Comparison of ENCODE assay signal across 8 mouse cellular contexts in the genomic region with DNA sequence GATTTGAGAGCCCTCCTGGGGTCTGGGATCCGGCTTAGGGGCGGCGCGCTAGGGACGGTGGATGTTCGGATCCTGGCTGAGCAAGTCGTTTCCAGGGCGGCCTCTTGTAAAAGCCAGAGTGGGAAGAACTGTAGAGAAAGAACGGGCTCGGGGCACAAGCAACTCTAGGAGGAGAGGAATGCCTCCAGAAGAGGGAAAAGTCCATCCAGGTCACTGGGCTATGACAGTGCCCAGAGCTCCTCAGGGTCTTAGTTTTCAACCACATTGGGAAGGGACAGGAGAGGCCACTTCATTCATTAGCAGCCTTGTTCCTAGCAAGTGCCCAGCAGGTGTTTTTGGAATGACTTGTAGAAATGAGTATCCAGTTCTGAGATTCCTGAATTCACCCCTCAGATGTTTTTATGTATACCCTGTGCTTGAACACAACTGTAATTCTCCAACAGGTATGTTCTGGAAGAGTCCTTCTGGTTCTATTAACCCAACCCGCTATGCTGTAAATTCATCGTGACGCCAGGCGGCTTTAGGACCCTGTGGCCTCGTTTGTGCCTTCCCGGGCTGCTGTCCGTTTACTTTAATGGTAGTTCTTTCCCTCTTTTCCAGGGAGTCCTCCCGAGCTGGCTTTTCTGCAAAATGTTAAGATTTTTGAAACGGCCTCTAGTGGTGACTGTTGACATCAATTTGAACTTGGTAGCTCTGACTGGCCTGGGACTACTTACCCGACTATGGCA. TPM values are rescaled to one million over a fixed set of nuclear protein-coding genes. Genes with fewer than 3 reads are reported as not detected.
DNase-seq lines count a peak whose midpoint lies in the region; ATAC-seq and TF ChIP-seq lines count a peak whose summit lies in the region.

No protein-coding gene starts in this region.

- TF ChIP-seq POLR2A in cerebellum, adult 2 months (IDR thresholded peaks at IDR 0.05; ENCODE audit: borderline replicate concordance, insufficient read depth, low read length) = no peak

- no peaks in the 10 kb centered on the region for H3K27me3 ChIP-seq in cerebellum, adult 2 months (ENCODE audit: control insufficient read depth, insufficient read depth, low read length)
- no peaks in the 10 kb centered on the region for H3K27me3 ChIP-seq in forebrain, embryonic 16.5 days (replicated peaks; ENCODE audit: control insufficient read depth, insufficient read depth, low read length)
- no peaks in the 10 kb centered on the region for H3K27me3 ChIP-seq in limb, embryonic 13.5 days
- H3K27me3 ChIP-seq in midbrain, embryonic 14.5 days (ENCODE audit: control insufficient read depth, insufficient read depth, low read length) = no peaks in the 10 kb centered on the region
- no peaks in the 10 kb centered on the region for H3K27me3 ChIP-seq in stomach, postnatal 0 days (ENCODE audit: control insufficient read depth, insufficient read depth, low read length)

- TF ChIP-seq CTCF in cerebellum, adult 2 months (IDR thresholded peaks at IDR 0.05; ENCODE audit: borderline replicate concordance, insufficient read depth, low read depth, low read length) = peak; percentile 40
- peak; percentile 60 for TF ChIP-seq CTCF in stomach, postnatal 0 days (IDR thresholded peaks at IDR 0.05; ENCODE audit: low read depth)

- H3K4me2 ChIP-seq in forebrain, embryonic 16.5 days (ENCODE audit: low read length) = peak overlapping the region; percentile 79
- H3K4me2 ChIP-seq in limb, embryonic 13.5 days (replicated peaks) = peak overlapping the region; percentile 86
- peak overlapping the region; percentile 93 for H3K4me2 ChIP-seq in midbrain, embryonic 14.5 days (ENCODE audit: low read length)
- peak overlapping the region; percentile 82 for H3K4me2 ChIP-seq in stomach, postnatal 0 days (replicated peaks; ENCODE audit: low read depth)

- H3K36me3 ChIP-seq in forebrain, embryonic 16.5 days (ENCODE audit: control insufficient read depth, insufficient read depth) = peaks cover 4% of the 10 kb centered on the region
- H3K36me3 ChIP-seq in limb, embryonic 13.5 days = peaks cover 36% of the 10 kb centered on the region
- peaks cover 43% of the 10 kb centered on the region for H3K36me3 ChIP-seq in midbrain, embryonic 14.5 days (ENCODE audit: control insufficient read depth, insufficient read depth, low read length)
- peaks cover 2% of the 10 kb centered on the region; the same call in 1 of the 2 replicates for H3K36me3 ChIP-seq in stomach, postnatal 0 days (ENCODE audit: control insufficient read depth, insufficient read depth, low read length)

- TF ChIP-seq EP300 in stomach, postnatal 0 days (optimal IDR thresholded peaks at IDR 0.05) = no peak

- peak overlapping the region; percentile 98 for H3K4me3 ChIP-seq in cerebellum, adult 2 months (replicated peaks; ENCODE audit: insufficient read depth, low read depth, low read length)
- H3K4me3 ChIP-seq in forebrain, embryonic 16.5 days (replicated peaks; ENCODE audit: low read length) = peak overlapping the region; percentile 63
- H3K4me3 ChIP-seq in limb, embryonic 13.5 days = peak overlapping the region; percentile 69
- peak overlapping the region; percentile 67 for H3K4me3 ChIP-seq in midbrain, embryonic 14.5 days (replicated peaks; ENCODE audit: low read depth, low read length)
- H3K4me3 ChIP-seq in stomach, postnatal 0 days (ENCODE audit: low read depth, low read length) = peak overlapping the region; percentile 55

- no peaks in the 10 kb centered on the region for H3K9me3 ChIP-seq in forebrain, embryonic 16.5 days (ENCODE audit: control insufficient read depth, low read length)
- H3K9me3 ChIP-seq in limb, embryonic 13.5 days = no peaks in the 10 kb centered on the region
- no peaks in the 10 kb centered on the region for H3K9me3 ChIP-seq in midbrain, embryonic 14.5 days (ENCODE audit: control insufficient read depth, low read length)
- H3K9me3 ChIP-seq in stomach, postnatal 0 days (ENCODE audit: control insufficient read depth, low read length) = no peaks in the 10 kb centered on the region

- 0 out of 2 replicates have a peak overlapping the region, but pooled peaks have one; percentile 4 for H3K27ac ChIP-seq in cerebellum, adult 2 months (ENCODE audit: insufficient read depth, low read length)
- H3K27ac ChIP-seq in forebrain, embryonic 16.5 days (ENCODE audit: low read length) = peak overlapping the region; percentile 46
- peak overlapping the region; percentile 81 for H3K27ac ChIP-seq in limb, embryonic 13.5 days
- H3K27ac ChIP-seq in midbrain, embryonic 14.5 days (replicated peaks; ENCODE audit: low read depth, low read length) = peak overlapping the region; percentile 82
- H3K27ac ChIP-seq in stomach, postnatal 0 days (replicated peaks) = peak overlapping the region; percentile 75

- peak overlapping the region; percentile 70 for H3K9ac ChIP-seq in forebrain, embryonic 16.5 days (replicated peaks; ENCODE audit: low read depth, low read length)
- H3K9ac ChIP-seq in limb, embryonic 13.5 days = peak overlapping the region; percentile 79
- H3K9ac ChIP-seq in midbrain, embryonic 14.5 days (replicated peaks; ENCODE audit: low read length) = peak overlapping the region; percentile 68
- peak overlapping the region; percentile 74 for H3K9ac ChIP-seq in stomach, postnatal 0 days (ENCODE audit: low read length)

- H3K4me1 ChIP-seq in cerebellum, adult 2 months (ENCODE audit: control insufficient read depth, insufficient read depth, low read length) = no peaks in the 10 kb centered on the region
- H3K4me1 ChIP-seq in forebrain, embryonic 16.5 days (replicated peaks; ENCODE audit: control insufficient read depth, insufficient read depth, low read length) = peaks cover 22% of the 10 kb centered on the region
- peaks cover 22% of the 10 kb centered on the region for H3K4me1 ChIP-seq in limb, embryonic 13.5 days
- H3K4me1 ChIP-seq in midbrain, embryonic 14.5 days (ENCODE audit: control insufficient read depth, insufficient read depth, low read length) = peaks cover 11% of the 10 kb centered on the region
- H3K4me1 ChIP-seq in stomach, postnatal 0 days (replicated peaks; ENCODE audit: control insufficient read depth, insufficient read depth) = no peaks in the 10 kb centered on the region

- peak; percentile 44 for DNase-seq in urinary bladder, postnatal 14 days (ENCODE audit: low spot score)
- DNase-seq in urinary bladder, postnatal 10 days (ENCODE audit: low spot score) = no peak
- peak; percentile 70 to 80 for DNase-seq in cerebellum, adult 2 months
- DNase-seq in hindlimb bud, embryonic 11.5 days (ENCODE audit: extremely low spot score, low read depth, low spot score) = peak; percentile 62
- peak; percentile 81 for DNase-seq in midbrain, embryonic 14.5 days
- DNase-seq in stomach, postnatal 0 days (ENCODE audit: low spot score) = peak; percentile 57

- WGBS in cerebellum, adult 2 months = under 1% methylated on average over 20 of the region's 20 CpGs
- WGBS in forebrain, embryonic 16.5 days = 0% methylated on average over 20 of the region's 20 CpGs
- WGBS in limb, embryonic 13.5 days = under 1% methylated on average over 20 of the region's 20 CpGs
- WGBS in midbrain, embryonic 14.5 days = under 1% methylated on average over 20 of the region's 20 CpGs
- 0% methylated on average over 20 of the region's 20 CpGs for WGBS in stomach, postnatal 0 days

- peak; percentile 47 for ATAC-seq in forebrain, embryonic 16.5 days
- peak; percentile 30 for ATAC-seq in limb, embryonic 13.5 days (ENCODE audit: low FRiP score, low read depth)
- ATAC-seq in midbrain, embryonic 14.5 days (ENCODE audit: low FRiP score, low TSS enrichment) = peak; percentile 53; the same call in 1 of the 2 replicates
- peak; percentile 30 for ATAC-seq in stomach, postnatal 0 days (ENCODE audit: low FRiP score, low TSS enrichment)

RNA-seq across cellular contexts. Expression of gene Pomt1, which starts 0.5 kb away (rescaled TPM):
- 23.1 and 23.9 TPM in 2 replicates for polyA plus RNA-seq in cerebellum, adult 2 months (2012; rRNA removed)
- 29.9 and 36.8 TPM in 2 replicates for polyA plus RNA-seq in forebrain, embryonic 16.5 days (2015; fragmentation: Nextera tagmentation; extraction: Ambion mirVana)
- polyA plus RNA-seq in limb, embryonic 13.5 days (2015; fragmentation: Nextera tagmentation; extraction: Ambion mirVana) = 27.3 and 28.0 TPM in 2 replicates
- polyA plus RNA-seq in midbrain, embryonic 14.5 days (2014; fragmentation: Nextera tagmentation; extraction: Ambion mirVana) = 28.3 and 33.2 TPM in 2 replicates
- polyA plus RNA-seq in stomach, postnatal 0 days (2015; fragmentation: Nextera tagmentation; extraction: Ambion mirVana) = 6.2 and 6.9 TPM in 2 replicates

RNA-seq across cellular contexts. Expression of gene Uck1, which starts 23.0 kb away (rescaled TPM):
- polyA plus RNA-seq in cerebellum, adult 2 months (2012; rRNA removed) = 72.0 and 74.4 TPM in 2 replicates
- polyA plus RNA-seq in forebrain, embryonic 16.5 days (2015; fragmentation: Nextera tagmentation; extraction: Ambion mirVana) = 93.9 and 108 TPM in 2 replicates
- polyA plus RNA-seq in limb, embryonic 13.5 days (2015; fragmentation: Nextera tagmentation; extraction: Ambion mirVana) = 69.7 and 75.1 TPM in 2 replicates
- polyA plus RNA-seq in midbrain, embryonic 14.5 days (2014; fragmentation: Nextera tagmentation; extraction: Ambion mirVana) = 89.6 and 96.1 TPM in 2 replicates
- polyA plus RNA-seq in stomach, postnatal 0 days (2015; fragmentation: Nextera tagmentation; extraction: Ambion mirVana) = 32.2 and 34.8 TPM in 2 replicates

RNA-seq across cellular contexts. Expression of gene Golga2, which starts 50.3 kb away (rescaled TPM):
- polyA plus RNA-seq in cerebellum, adult 2 months (2012; rRNA removed) = 74.0 TPM in 2 replicates
- polyA plus RNA-seq in forebrain, embryonic 16.5 days (2015; fragmentation: Nextera tagmentation; extraction: Ambion mirVana) = 29.4 and 29.8 TPM in 2 replicates
- polyA plus RNA-seq in limb, embryonic 13.5 days (2015; fragmentation: Nextera tagmentation; extraction: Ambion mirVana) = 27.1 and 28.2 TPM in 2 replicates
- polyA plus RNA-seq in midbrain, embryonic 14.5 days (2014; fragmentation: Nextera tagmentation; extraction: Ambion mirVana) = 22.5 and 26.1 TPM in 2 replicates
- 18.1 and 18.5 TPM in 2 replicates for polyA plus RNA-seq in stomach, postnatal 0 days (2015; fragmentation: Nextera tagmentation; extraction: Ambion mirVana)

RNA-seq across cellular contexts. Expression of gene Swi5, which starts 51.0 kb away (rescaled TPM):
- 242 and 270 TPM in 2 replicates for polyA plus RNA-seq in cerebellum, adult 2 months (2012; rRNA removed)
- polyA plus RNA-seq in forebrain, embryonic 16.5 days (2015; fragmentation: Nextera tagmentation; extraction: Ambion mirVana) = 362 and 368 TPM in 2 replicates
- 451 and 463 TPM in 2 replicates for polyA plus RNA-seq in limb, embryonic 13.5 days (2015; fragmentation: Nextera tagmentation; extraction: Ambion mirVana)
- polyA plus RNA-seq in midbrain, embryonic 14.5 days (2014; fragmentation: Nextera tagmentation; extraction: Ambion mirVana) = 169 and 339 TPM in 2 replicates
- polyA plus RNA-seq in stomach, postnatal 0 days (2015; fragmentation: Nextera tagmentation; extraction: Ambion mirVana) = 254 and 313 TPM in 2 replicates

Comparison
In these comparisons a context has a peak if more than half of its experiments do, and no peak if none do; other contexts are left out.
1. H3K27ac ChIP-seq: peak in every context shown above with its lines; median percentile 82 in midbrain, embryonic 14.5 days; 81 in limb, embryonic 13.5 days; 75 in stomach, postnatal 0 days; 46 in forebrain, embryonic 16.5 days; 4 in cerebellum, adult 2 months.